Comparison of ENCODE assay signal across 7 mouse cellular contexts in genomic region chr9:120302980-120303452, GRCm38 (mm10). TPM values are rescaled to one million over a fixed set of nuclear protein-coding genes. Genes with fewer than 3 reads are reported as not detected.
DNase-seq lines count a peak whose midpoint lies in the region; ATAC-seq and TF ChIP-seq lines count a peak whose summit lies in the region.

No protein-coding gene starts in this region.

- H3K9me3 ChIP-seq in lung, postnatal 0 days (ENCODE audit: low read length), result 0 out of 2 replicates have a peak, but pooled peaks cover 2% of the 10 kb centered on the region
- H3K9me3 ChIP-seq in forebrain, embryonic 16.5 days (ENCODE audit: control insufficient read depth, low read length), result no peaks in the 10 kb centered on the region; the same call in 1 of the 2 replicates
- H3K9me3 ChIP-seq in liver, embryonic 12.5 days (replicated peaks), result 0 out of 2 replicates have a peak, but pooled peaks cover 5% of the 10 kb centered on the region
- H3K9me3 ChIP-seq in stomach, embryonic 16.5 days (replicated peaks; ENCODE audit: control insufficient read depth, low read length), result no peaks in the 10 kb centered on the region

- WGBS in lung, postnatal 0 days, result 7% methylated on average over 19 of the region's 19 CpGs
- WGBS in forebrain, embryonic 16.5 days, result 5% methylated on average over 19 of the region's 19 CpGs
- WGBS in liver, embryonic 12.5 days (ENCODE audit: insufficient replicate concordance), result 19% methylated on average over 19 of the region's 19 CpGs
- 12% methylated on average over 19 of the region's 19 CpGs for WGBS in stomach, embryonic 16.5 days

- TF ChIP-seq EP300 in lung, postnatal 0 days (IDR thresholded peaks at IDR 0.05), result no peak

- no peak for ATAC-seq in lung, postnatal 0 days
- peak; percentile 31 for ATAC-seq in forebrain, embryonic 16.5 days
- ATAC-seq in liver, embryonic 12.5 days, result no peak
- no peak for ATAC-seq in stomach, embryonic 16.5 days (ENCODE audit: insufficient read depth, low FRiP score)

- DNase-seq in lung, postnatal 0 days (ENCODE audit: low spot score), result no peak
- DNase-seq in lung, postnatal 25 days (ENCODE audit: low spot score), result no peak
- no peak for DNase-seq in thymus, postnatal 36 days
- DNase-seq in adrenal gland, postnatal 14 days, result no peak

- no peaks in the 10 kb centered on the region for H3K4me1 ChIP-seq in lung, postnatal 0 days (ENCODE audit: insufficient read depth, low read depth, low read length)
- peaks cover 8% of the 10 kb centered on the region for H3K4me1 ChIP-seq in forebrain, embryonic 16.5 days (replicated peaks; ENCODE audit: control insufficient read depth, insufficient read depth, low read length)
- 0 out of 2 replicates have a peak, but pooled peaks cover 4% of the 10 kb centered on the region for H3K4me1 ChIP-seq in liver, embryonic 12.5 days
- H3K4me1 ChIP-seq in stomach, embryonic 16.5 days (ENCODE audit: control insufficient read depth, insufficient read depth, low read length), result peaks cover 9% of the 10 kb centered on the region

- H3K27ac ChIP-seq in lung, postnatal 0 days (ENCODE audit: low read length), result no peak overlapping the region
- no peak overlapping the region for H3K27ac ChIP-seq in forebrain, embryonic 16.5 days (ENCODE audit: low read length)
- H3K27ac ChIP-seq in liver, embryonic 12.5 days, result no peak overlapping the region
- H3K27ac ChIP-seq in stomach, embryonic 16.5 days (ENCODE audit: low read length), result no peak overlapping the region

- H3K27me3 ChIP-seq in lung, postnatal 0 days (replicated peaks; ENCODE audit: insufficient read depth, low read length), result peaks cover 36% of the 10 kb centered on the region
- peaks cover 35% of the 10 kb centered on the region for H3K27me3 ChIP-seq in forebrain, embryonic 16.5 days (replicated peaks; ENCODE audit: control insufficient read depth, insufficient read depth, low read length)
- peaks cover 62% of the 10 kb centered on the region for H3K27me3 ChIP-seq in liver, embryonic 12.5 days (replicated peaks)
- H3K27me3 ChIP-seq in stomach, embryonic 16.5 days (ENCODE audit: control insufficient read depth, insufficient read depth, low read length), result peaks cover 36% of the 10 kb centered on the region

- no peak overlapping the region for H3K9ac ChIP-seq in lung, postnatal 0 days (replicated peaks; ENCODE audit: low read depth)
- peak overlapping the region; percentile 61 for H3K9ac ChIP-seq in forebrain, embryonic 16.5 days (replicated peaks; ENCODE audit: low read depth, low read length)
- no peak overlapping the region for H3K9ac ChIP-seq in liver, embryonic 12.5 days
- no peak overlapping the region for H3K9ac ChIP-seq in stomach, embryonic 16.5 days (ENCODE audit: low read length)

- H3K36me3 ChIP-seq in lung, postnatal 0 days (ENCODE audit: insufficient read depth, low read length), result no peaks in the 10 kb centered on the region
- no peaks in the 10 kb centered on the region for H3K36me3 ChIP-seq in forebrain, embryonic 16.5 days (ENCODE audit: control insufficient read depth, insufficient read depth)
- H3K36me3 ChIP-seq in liver, embryonic 12.5 days, result no peaks in the 10 kb centered on the region
- no peaks in the 10 kb centered on the region for H3K36me3 ChIP-seq in stomach, embryonic 16.5 days (ENCODE audit: control insufficient read depth, insufficient read depth, low read length)

- no peak for TF ChIP-seq CTCF in lung, postnatal 0 days (IDR thresholded peaks at IDR 0.05)

- H3K4me3 ChIP-seq in lung, postnatal 0 days (ENCODE audit: low read depth, low read length), result peak overlapping the region; percentile 43; the same call in 1 of the 2 replicates
- peak overlapping the region; percentile 69 for H3K4me3 ChIP-seq in forebrain, embryonic 16.5 days (replicated peaks; ENCODE audit: low read length)
- H3K4me3 ChIP-seq in liver, embryonic 12.5 days, result peak overlapping the region; percentile 48
- H3K4me3 ChIP-seq in stomach, embryonic 16.5 days (replicated peaks; ENCODE audit: low read length), result peak overlapping the region; percentile 55

- H3K4me2 ChIP-seq in lung, postnatal 0 days (replicated peaks; ENCODE audit: low read depth, low read length), result peak overlapping the region; percentile 78
- peak overlapping the region; percentile 95 for H3K4me2 ChIP-seq in forebrain, embryonic 16.5 days (ENCODE audit: low read length)
- H3K4me2 ChIP-seq in liver, embryonic 12.5 days, result peak overlapping the region; percentile 69
- H3K4me2 ChIP-seq in stomach, embryonic 16.5 days (ENCODE audit: low read depth, low read length), result peak overlapping the region; percentile 94

RNA-seq across cellular contexts. Expression of gene Myrip, which starts 1.7 kb away (rescaled TPM):
- 0.58 and 0.65 TPM in 2 replicates for polyA plus RNA-seq in lung, postnatal 0 days (2015; fragmentation: Nextera tagmentation; extraction: Ambion mirVana)
- polyA plus RNA-seq in forebrain, embryonic 16.5 days (2015; fragmentation: Nextera tagmentation; extraction: Ambion mirVana), result 1.6 and 2.2 TPM in 2 replicates
- polyA plus RNA-seq in liver, embryonic 12.5 days (2016; fragmentation: Nextera tagmentation; extraction: Ambion mirVana), result 0.04 TPM in 2 replicates
- 0.12 and 0.30 TPM in 2 replicates for polyA plus RNA-seq in stomach, embryonic 16.5 days (2015; fragmentation: Nextera tagmentation; extraction: Ambion mirVana)
- 5.7 and 13.3 TPM in 2 replicates for total RNA-seq in adrenal gland, postnatal 14 days (2021)
